Mouse (Mus musculus): ENCODE results near the gene Tspan9. TPM values are rescaled to one million over a fixed set of nuclear protein-coding genes. Genes with fewer than 3 reads are reported as not detected.

Tspan9 gene
- 18.8 and 19.4 TPM in 2 replicates for polyA plus RNA-seq (2012; rRNA removed; ENCODE audit: low replicate concordance)

DNA sequence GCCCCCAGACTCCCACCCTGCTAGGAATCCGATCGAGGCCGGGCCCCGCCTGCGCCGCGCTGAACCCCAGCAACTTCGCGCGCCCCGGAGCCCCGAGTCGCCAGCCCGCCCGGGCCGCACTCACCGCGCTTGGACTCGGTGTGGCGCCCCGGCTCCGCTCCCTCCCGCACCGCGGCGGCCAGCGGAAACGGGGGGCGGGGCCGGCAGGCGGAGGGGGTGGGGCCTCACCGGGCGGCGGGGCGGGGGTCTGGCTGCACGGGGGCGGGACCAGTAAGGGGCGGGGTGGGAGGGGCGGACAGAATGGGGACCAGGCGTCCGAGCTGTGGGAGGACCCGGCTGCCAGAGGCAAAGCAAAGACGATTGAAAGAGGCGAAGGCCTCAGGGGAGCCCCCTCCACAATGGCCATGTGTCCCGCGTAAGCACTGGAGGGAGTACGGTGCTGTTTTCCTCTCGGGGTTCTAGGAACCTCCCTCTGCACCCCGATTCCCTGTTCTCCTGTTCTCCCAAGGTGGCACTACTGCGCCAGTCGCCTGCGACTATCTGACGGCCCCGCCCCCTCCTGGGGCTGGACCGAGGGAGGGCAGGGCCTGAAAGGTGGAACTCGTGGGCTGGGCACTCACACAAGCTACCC lies at the start of gene Tspan9:
Gene Tspan9, minus strand, starts transcription at position 205 of the 631 bp plus-strand sequence.

Other genes with a start within 250 kb of the Tspan9 start
- 0.40 and 1.1 TPM in 2 replicates for gene Tead4, start 157.2 kb upstream of the Tspan9 start, polyA plus RNA-seq (2012; rRNA removed; ENCODE audit: low replicate concordance)
- 1.6 and 2.8 TPM in 2 replicates for gene Tulp3, start 212.3 kb upstream of the Tspan9 start, polyA plus RNA-seq (2012; rRNA removed; ENCODE audit: low replicate concordance)
- 11.0 and 11.4 TPM in 2 replicates for gene Rhno1, start 219.3 kb upstream of the Tspan9 start, polyA plus RNA-seq (2012; rRNA removed; ENCODE audit: low replicate concordance)
- 9.4 and 14.7 TPM in 2 replicates for gene Foxm1, start 219.4 kb upstream of the Tspan9 start, polyA plus RNA-seq (2012; rRNA removed; ENCODE audit: low replicate concordance)
- gene Tex52, start 231.9 kb upstream of the Tspan9 start, polyA plus RNA-seq (2012; rRNA removed; ENCODE audit: low replicate concordance), result 0.13 TPM in 1 of 2 replicates, not detected in the other
- gene Gm44596, start 231.9 kb upstream of the Tspan9 start, polyA plus RNA-seq (2012; rRNA removed; ENCODE audit: low replicate concordance), result not detected in 2 replicates